Mouse (Mus musculus) heart, adult 2 months (tissue): ENCODE data around the gene Myh3. TPM values are rescaled to one million over a fixed set of nuclear protein-coding genes. Genes with fewer than 3 reads are reported as not detected.

ENCODE experiments used
- DNase-seq, 2 experiments: peaks; one replicate each; pipeline ENCODE4 v3.0.0; 2021
- H3K27ac ChIP-seq: fragments of 200-600 bp; 2 replicates; pipeline ENCODE4 v1.8.1; 2022
- H3K27me3 ChIP-seq: fragments of 200-500 bp; 2 replicates; pipeline ENCODE4 v1.6.1; 2012; ENCODE audit warnings: mild to moderate bottlenecking, low read length, inconsistent platforms, mixed read lengths; ENCODE audit not compliant: control insufficient read depth, insufficient read depth
- H3K36me3 ChIP-seq: fragments of 200-500 bp; 2 replicates; pipeline ENCODE4 v1.6.1; 2012; ENCODE audit warnings: low read length, inconsistent platforms; ENCODE audit not compliant: control insufficient read depth, insufficient read depth
- H3K4me1 ChIP-seq: fragments of 200-500 bp; 2 replicates; pipeline ENCODE4 v1.6.1; 2011; ENCODE audit warnings: low read length; ENCODE audit not compliant: control insufficient read depth, insufficient read depth
- H3K4me3 ChIP-seq: fragments of 200-600 bp; 2 replicates; pipeline ENCODE4 v1.8.1; 2022
- H3K79me2 ChIP-seq: fragments of 200-500 bp; replicated peaks from 2 replicates; pipeline ENCODE4 v1.6.1; 2012; ENCODE audit warnings: mild to moderate bottlenecking, inconsistent platforms, low read length, moderate library complexity, mixed read lengths; ENCODE audit not compliant: control insufficient read depth, insufficient read depth
- H3K9ac ChIP-seq: fragments of 200-500 bp; 2 replicates; pipeline ENCODE4 v1.6.1; 2012; ENCODE audit warnings: low read depth, mild to moderate bottlenecking, control low read depth, inconsistent platforms, low read length, mixed read lengths
- CTCF ChIP-seq: fragments of 200-600 bp; IDR thresholded peaks from 2 replicates; pipeline ENCODE4 v1.8.1; 2022; ENCODE audit warnings: antibody characterized with exemption, mild to moderate bottlenecking, moderate library complexity
- EP300 ChIP-seq: fragments of 200-500 bp; IDR thresholded peaks from 2 replicates; pipeline ENCODE4 v1.6.1; 2011; ENCODE audit warnings: low read depth, low read length, control low read depth; ENCODE audit not compliant: insufficient read depth
- POLR2A ChIP-seq: fragments of 200-500 bp; IDR thresholded peaks from 2 replicates; pipeline ENCODE4 v1.6.1; 2011; ENCODE audit warnings: mild to moderate bottlenecking, low read depth, low read length, control low read depth; ENCODE audit not compliant: insufficient read depth
- WGBS: fragments of 180-500 bp; shearing (Covaris S2); methylation state at CpG from one replicate; pipeline ENCODE4 v1.1.7; 2018; 5-methylcytosine and 5-hydroxymethylcytosine counted together
- intact Hi-C: fragments of 180-260 bp; cut with DNase I; formaldehyde crosslinking; loops from one replicate; pipeline ENCODE4 v1.15.1; 2025
- polyA plus RNA-seq: library from polyadenylated mRNA; depleted of rRNA; stranded (reverse); fragments of >200 nt; gene quantifications from 2 replicates; pipeline ENCODE4 v1.2.3, GENCODE M21; 2012
- total RNA-seq, 2 experiments: library from RNA; stranded (reverse); gene quantifications; 2 replicates each; pipeline ENCODE4 v1.2.3; 2021

Gene Myh3
- total and polyA plus RNA-seq, 3 experiments: not detected

GRCm38 (mm10) chr11:67093201-67093600, 15.1 kb downstream of the Myh3 start:
- H3K4me1 ChIP-seq: no peaks in the 10 kb centered on the region
- intact Hi-C loops: no loop called here
- H3K9ac ChIP-seq: no peak overlapping the region
- peaks cover 4% of the 10 kb centered on the region; the same call in 1 of the 2 replicates for H3K27me3 ChIP-seq
- no peaks in the 10 kb centered on the region for H3K36me3 ChIP-seq
- no peak for DNase-seq
- TF ChIP-seq POLR2A (no peak), EP300 (no peak), CTCF (no peak)
- H3K4me3 ChIP-seq: no peak overlapping the region
- H3K27ac ChIP-seq: no peak overlapping the region
- 59% methylated on average over 9 of the region's 9 CpGs for WGBS
- no peaks in the 10 kb centered on the region for H3K79me2 ChIP-seq

DNA sequence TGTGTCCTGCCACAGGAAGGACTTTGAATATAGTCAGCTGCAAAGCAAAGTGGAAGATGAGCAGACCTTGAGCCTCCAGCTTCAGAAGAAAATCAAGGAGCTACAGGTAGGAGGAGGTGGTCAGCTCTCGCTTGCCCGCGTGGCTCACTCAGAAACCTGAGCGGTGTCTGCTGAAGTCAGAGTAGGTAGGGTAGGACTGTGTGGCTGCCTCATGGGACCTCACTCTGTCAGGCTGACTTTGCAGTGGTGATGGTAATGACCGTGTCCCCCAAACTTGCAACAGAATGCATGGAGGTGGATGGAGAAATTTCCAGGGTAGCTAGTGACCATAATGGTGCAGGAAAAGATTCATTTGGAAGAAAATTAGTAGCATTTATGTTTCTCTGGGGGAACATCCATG, 15.6 kb downstream of the Myh3 start:
- H3K27me3 ChIP-seq: peaks cover 4% of the 10 kb centered on the region; the same call in 1 of the 2 replicates
- H3K79me2 ChIP-seq: no peaks in the 10 kb centered on the region
- H3K4me1 ChIP-seq: no peaks in the 10 kb centered on the region
- DNase-seq: no peak
- no peak overlapping the region for H3K9ac ChIP-seq
- intact Hi-C loops: no loop called here
- H3K4me3 ChIP-seq: no peak overlapping the region
- TF ChIP-seq POLR2A: no peak
- TF ChIP-seq EP300: no peak
- no peak for TF ChIP-seq CTCF
- 98% methylated on average over 5 of the region's 5 CpGs for WGBS
- no peak overlapping the region for H3K27ac ChIP-seq
- no peaks in the 10 kb centered on the region for H3K36me3 ChIP-seq

- TF ChIP-seq EP300 (no peak), POLR2A (no peak), CTCF (no peak)
Observed at GRCm38 (mm10) chr11:67094470-67094869, 16.4 kb downstream of the Myh3 start.

GRCm38 (mm10) chr11:67097709-67098108, 19.6 kb downstream of the Myh3 start:
- 88% methylated on average over 10 of the region's 10 CpGs for WGBS
- Histone ChIP-seq H3K9ac (no peak overlapping the region), H3K4me1 (no peaks in the 10 kb centered on the region), H3K27ac (no peak overlapping the region), H3K4me3 (no peak overlapping the region), H3K36me3 (no peaks in the 10 kb centered on the region), H3K79me2 (no peaks in the 10 kb centered on the region), H3K27me3 (peaks cover 4% of the 10 kb centered on the region; the same call in 1 of the 2 replicates)
- DNase-seq: no peak
- no peak for TF ChIP-seq EP300
- no peak for TF ChIP-seq CTCF
- TF ChIP-seq POLR2A: no peak
- intact Hi-C loops: no loop called here

More at GRCm38 (mm10) chr11:67094470-67094869, 16.4 kb downstream of the Myh3 start:
- Histone ChIP-seq H3K27me3 (peaks cover 4% of the 10 kb centered on the region; the same call in 1 of the 2 replicates), H3K79me2 (no peaks in the 10 kb centered on the region), H3K27ac (no peak overlapping the region), H3K4me1 (no peaks in the 10 kb centered on the region), H3K36me3 (no peaks in the 10 kb centered on the region), H3K9ac (no peak overlapping the region), H3K4me3 (no peak overlapping the region)
- intact Hi-C loops: no loop called here
- 54% methylated on average over 29 of the region's 29 CpGs for WGBS
- no peak for DNase-seq

- H3K4me1 ChIP-seq: no peaks in the 10 kb centered on the region
- H3K27me3 ChIP-seq: peaks cover 4% of the 10 kb centered on the region; the same call in 1 of the 2 replicates
- H3K79me2 ChIP-seq: no peaks in the 10 kb centered on the region
- no peak overlapping the region for H3K27ac ChIP-seq
- intact Hi-C loops: no loop called here
- 73% methylated on average over 11 of the region's 11 CpGs for WGBS
- H3K36me3 ChIP-seq: no peaks in the 10 kb centered on the region
- H3K4me3 ChIP-seq: no peak overlapping the region
- no peak for DNase-seq
- no peak overlapping the region for H3K9ac ChIP-seq
- no peak for TF ChIP-seq POLR2A
Observed at GRCm38 (mm10) chr11:67098427-67098826, 20.3 kb downstream of the Myh3 start.

DNA sequence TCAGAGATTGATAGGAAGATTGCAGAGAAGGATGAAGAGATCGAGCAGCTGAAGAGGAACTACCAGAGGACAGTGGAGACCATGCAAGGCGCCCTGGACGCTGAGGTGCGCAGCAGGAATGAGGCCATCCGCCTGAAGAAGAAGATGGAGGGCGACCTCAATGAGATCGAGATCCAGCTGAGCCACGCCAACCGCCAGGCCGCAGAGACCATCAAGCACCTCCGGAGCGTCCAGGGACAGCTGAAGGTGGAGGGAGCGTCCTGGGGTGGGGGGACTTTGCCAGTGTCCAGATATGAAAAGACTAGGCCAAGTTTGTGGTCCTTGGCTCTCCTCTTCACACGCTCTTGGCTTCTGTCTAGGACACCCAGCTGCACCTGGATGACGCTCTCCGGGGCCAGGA, 21.1 kb downstream of the Myh3 start:
- no peak overlapping the region for H3K27ac ChIP-seq
- no peak overlapping the region for H3K9ac ChIP-seq
- peaks cover 4% of the 10 kb centered on the region; the same call in 1 of the 2 replicates for H3K27me3 ChIP-seq
- intact Hi-C loops: no loop called here
- no peaks in the 10 kb centered on the region for H3K4me1 ChIP-seq
- no peak for TF ChIP-seq POLR2A
- TF ChIP-seq EP300: no peak
- no peak for TF ChIP-seq CTCF
- H3K36me3 ChIP-seq: no peaks in the 10 kb centered on the region
- no peak overlapping the region for H3K4me3 ChIP-seq
- 90% methylated on average over 16 of the region's 16 CpGs for WGBS
- DNase-seq: no peak
- no peaks in the 10 kb centered on the region for H3K79me2 ChIP-seq
